Mouse (Mus musculus) brain, adult 2 months (tissue): ENCODE measurements around the gene Nptn.
A peak's percentile ranks its signal among the peaks of the same experiment; 100 is the strongest.

Experiments used
- DNase-seq: peaks from one replicate; pipeline ENCODE4 v3.0.0; 2011; ENCODE audit warnings: low read depth, low spot score

Gene Nptn

GRCm38 (mm10) chr9:58581958-58582540, at the start of gene Nptn:
TSS of gene Nptn (plus strand) at chr9:58582240.
- DNase-seq: peak; percentile 99

GRCm38 (mm10) chr9:58533322-58533721, 48.7 kb upstream of the Nptn start:
- peak; percentile 93 for DNase-seq

- peak; percentile 91 for DNase-seq
These were observed 47.3 kb upstream of the Nptn start for GRCm38 (mm10) chr9:58534766-58535165.

- DNase-seq: peak; percentile 75
These were observed 46.4 kb upstream of the Nptn start for GRCm38 (mm10) chr9:58535447-58536134.

- no peak for DNase-seq
These were observed 44.3 kb upstream of the Nptn start for GRCm38 (mm10) chr9:58537774-58538173.

- DNase-seq: peak; percentile 87
These were observed 42.2 kb upstream of the Nptn start for GRCm38 (mm10) chr9:58539886-58540285.

GRCm38 (mm10) chr9:58541895-58542338, 40.1 kb upstream of the Nptn start:
- peak; percentile 87 for DNase-seq

- peak; percentile 87 for DNase-seq
These were observed 37.1 kb upstream of the Nptn start for GRCm38 (mm10) chr9:58544879-58545324.

GRCm38 (mm10) chr9:58545428-58545827, 36.6 kb upstream of the Nptn start:
- no peak for DNase-seq

- DNase-seq: peak; percentile 85
These were observed 35.2 kb upstream of the Nptn start for GRCm38 (mm10) chr9:58546630-58547360.

GRCm38 (mm10) chr9:58548897-58549296, 33.1 kb upstream of the Nptn start:
- DNase-seq: peak; percentile 57

- no peak for DNase-seq
These were observed 32.3 kb upstream of the Nptn start for GRCm38 (mm10) chr9:58549694-58550093.

GRCm38 (mm10) chr9:58550928-58551327, 31.1 kb upstream of the Nptn start:
- no peak for DNase-seq

- peak; percentile 24 for DNase-seq
These were observed 30.0 kb upstream of the Nptn start for GRCm38 (mm10) chr9:58552083-58552482.

GRCm38 (mm10) chr9:58554056-58554907, 27.8 kb upstream of the Nptn start:
- DNase-seq: peak; percentile 51

GRCm38 (mm10) chr9:58554908-58555684, 26.9 kb upstream of the Nptn start, which contains the start of gene Cd276:
TSS of gene Cd276 (minus strand) at chr9:58555437.
- DNase-seq: peak; percentile 93

GRCm38 (mm10) chr9:58555685-58556414, 26.2 kb upstream of the Nptn start:
- DNase-seq: peak; percentile 68

GRCm38 (mm10) chr9:58556627-58557026, 25.4 kb upstream of the Nptn start:
- no peak for DNase-seq

- peak; percentile 65 for DNase-seq
These were observed 24.3 kb upstream of the Nptn start for GRCm38 (mm10) chr9:58557457-58558455.
